ENCODE assay signal across 21 mouse cellular contexts in the genomic region with DNA sequence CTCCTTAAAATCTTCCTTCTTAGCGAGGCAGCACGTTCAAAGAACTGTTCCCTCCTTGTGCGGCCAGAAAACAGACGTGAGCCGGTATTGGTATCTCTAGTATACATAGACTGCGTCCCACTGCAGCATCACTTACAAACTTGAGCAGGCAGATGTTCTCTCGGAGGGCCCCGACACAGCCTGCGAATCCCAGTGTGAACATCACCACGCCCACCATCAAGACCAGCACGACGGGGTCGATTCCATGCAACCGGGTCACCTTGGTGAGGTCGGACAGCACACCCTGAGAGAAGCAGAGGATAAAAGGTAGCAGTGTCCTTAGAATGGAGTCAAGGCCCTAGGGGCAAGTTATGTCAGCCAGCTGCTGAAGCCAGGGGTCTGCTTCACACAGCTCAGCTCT. TPM values are rescaled to one million over a fixed set of nuclear protein-coding genes. Genes with fewer than 3 reads are reported as not detected.
DNase-seq lines count a peak whose midpoint lies in the region; ATAC-seq lines count a peak whose summit lies in the region.
"Had no signal": no experiment of that assay in that cellular context is flagged by ENCODE, and none has a peak within 500 bp of the region (broad histone marks: within the 10 kb centered on the region; RNA-seq: fewer than 3 reads in every experiment).

No protein-coding gene starts in this region.

- H3K4me1 ChIP-seq in midbrain, embryonic 14.5 days (ENCODE audit: control insufficient read depth, insufficient read depth, low read length): no peaks in the 10 kb centered on the region
- peaks cover 12% of the 10 kb centered on the region for H3K4me1 ChIP-seq in midbrain, embryonic 10.5 days

- no peak overlapping the region for H3K4me2 ChIP-seq in midbrain, embryonic 14.5 days (ENCODE audit: low read length)
- H3K4me2 ChIP-seq: heart, embryonic 13.5 days; hindbrain, embryonic 15.5 days had no signal

- no peak overlapping the region for H3K27ac ChIP-seq in midbrain, embryonic 14.5 days (replicated peaks; ENCODE audit: low read depth, low read length)
- H3K27ac ChIP-seq in midbrain, embryonic 10.5 days (replicated peaks): no peak overlapping the region
- H3K27ac ChIP-seq: forebrain, embryonic 10.5 days; heart, embryonic 13.5 days; hindbrain, embryonic 15.5 days had no signal

- DNase-seq in cerebellum, adult 11-12 months: peak; percentile 7
- no peak for DNase-seq in cerebellum, adult 18-20 months
- DNase-seq in heart, adult 11 months: peak; percentile 92
- DNase-seq in heart, adult 8-10 months (ENCODE audit: low spot score): no peak
- no peak for DNase-seq in midbrain, embryonic 14.5 days
- no peak for DNase-seq in midbrain, embryonic 10.5 days (ENCODE audit: low spot score)
- peak; percentile 64 for DNase-seq in R1 (ENCODE audit: low read depth, low spot score)
- no peak for DNase-seq in layer of hippocampus, adult 8-10 months (ENCODE audit: low spot score in 2 of 2)
- DNase-seq: adrenal gland, adult 2 months; adrenal gland, postnatal 14 days; cerebellum, adult 2 months; cerebellum, adult 9-11 months; cerebellum, postnatal 25 days; gastrocnemius, postnatal 25 days; heart, postnatal 14 days; heart, postnatal 4 days; kidney, adult 18-20 months; kidney, adult 9 months had no signal

- peak; percentile 3; the same call in 1 of the 2 replicates for ATAC-seq in midbrain, embryonic 14.5 days (ENCODE audit: low FRiP score, low TSS enrichment)

- no peak overlapping the region for H3K9ac ChIP-seq in midbrain, embryonic 14.5 days (replicated peaks; ENCODE audit: low read length)
- H3K9ac ChIP-seq: heart, embryonic 13.5 days; hindbrain, embryonic 15.5 days had no signal

- 96% methylated on average over 15 of the region's 15 CpGs for WGBS in midbrain, embryonic 14.5 days
- 94% methylated on average over 15 of the region's 15 CpGs for WGBS in midbrain, embryonic 10.5 days

- no peaks in the 10 kb centered on the region for H3K9me3 ChIP-seq in midbrain, embryonic 14.5 days (ENCODE audit: control insufficient read depth, low read length)
- H3K9me3 ChIP-seq in midbrain, embryonic 10.5 days (replicated peaks): no peaks in the 10 kb centered on the region
- H3K9me3 ChIP-seq: forebrain, embryonic 10.5 days; heart, embryonic 13.5 days; hindbrain, embryonic 15.5 days had no signal

- no peak overlapping the region for H3K4me3 ChIP-seq in midbrain, embryonic 14.5 days (replicated peaks; ENCODE audit: low read depth, low read length)
- H3K4me3 ChIP-seq in midbrain, embryonic 10.5 days: no peak overlapping the region
- H3K4me3 ChIP-seq: forebrain, embryonic 10.5 days; heart, embryonic 13.5 days; hindbrain, embryonic 15.5 days had no signal

- peaks cover 34% of the 10 kb centered on the region for H3K36me3 ChIP-seq in midbrain, embryonic 14.5 days (ENCODE audit: control insufficient read depth, insufficient read depth, low read length)
- peaks cover 54% of the 10 kb centered on the region for H3K36me3 ChIP-seq in midbrain, embryonic 10.5 days

- no peaks in the 10 kb centered on the region for H3K27me3 ChIP-seq in midbrain, embryonic 14.5 days (ENCODE audit: control insufficient read depth, insufficient read depth, low read length)
- no peaks in the 10 kb centered on the region for H3K27me3 ChIP-seq in midbrain, embryonic 10.5 days (ENCODE audit: low read depth, poor library complexity, severe bottlenecking)
- H3K27me3 ChIP-seq: heart, embryonic 13.5 days; hindbrain, embryonic 15.5 days had no signal

RNA-seq across cellular contexts. Expression of a gene that starts 23.6 kb away (rescaled TPM):
- under 1 TPM; 0.53 to 0.80 (median 0.66) TPM for total RNA-seq in heart, adult 8-10 months (2022)
- 1.9 and 2.6 TPM in 2 replicates for polyA plus RNA-seq in midbrain, embryonic 14.5 days (2014; fragmentation: Nextera tagmentation; extraction: Ambion mirVana)
- polyA plus RNA-seq in midbrain, embryonic 10.5 days (2016; fragmentation: Nextera tagmentation; extraction: Ambion mirVana): 0.31 and 0.45 TPM in 2 replicates
- total RNA-seq in layer of hippocampus, adult 8-10 months (2022): 1 to 10 TPM; 1.7 to 2.6 (median 2.4) TPM

RNA-seq across cellular contexts. Expression of a gene that starts 49.9 kb away (rescaled TPM):
- total RNA-seq in heart, adult 8-10 months (2022): 10 to 100 TPM in 2 of 4 experiments, 1 to 10 TPM in 2; 9.8 to 18.6 (median 10.8) TPM
- polyA plus RNA-seq in midbrain, embryonic 14.5 days (2014; fragmentation: Nextera tagmentation; extraction: Ambion mirVana): 57.2 and 79.6 TPM in 2 replicates
- 90.6 and 101 TPM in 2 replicates for polyA plus RNA-seq in midbrain, embryonic 10.5 days (2016; fragmentation: Nextera tagmentation; extraction: Ambion mirVana)
- 10 to 100 TPM; 33.0 to 45.1 (median 38.3) TPM for total RNA-seq in layer of hippocampus, adult 8-10 months (2022)

Comparison
In these comparisons a context has a peak if more than half of its experiments do, and no peak if none do; other contexts are left out.
1. DNase-seq: peak in cerebellum, adult 11-12 months (single experiment), heart, adult 11 months (single experiment) and R1 (single experiment); none in cerebellum, adult 18-20 months (0 of 2), heart, adult 8-10 months (single experiment), midbrain, embryonic 14.5 days (single experiment), midbrain, embryonic 10.5 days (single experiment) and layer of hippocampus, adult 8-10 months (0 of 2).